Mouse (Mus musculus): ENCODE measurements around the gene Haus4. TPM values are rescaled to one million over a fixed set of nuclear protein-coding genes. Genes with fewer than 3 reads are reported as not detected.

Haus4 gene
- total RNA-seq (2023): 14.4 and 22.8 TPM in 2 replicates

GRCm38 (mm10) chr14:54553975-54554769 is at the start of gene Haus4:
Haus4 (minus strand) TSS chr14:54554616.

GRCm38 (mm10) chr14:54577089-54577982 is 22.9 kb upstream of the Haus4 start, which contains the start of gene Ajuba:
Ajuba (minus strand) TSS chr14:54577558.

Other genes starting within 250 kb of the Haus4 start
- gene Oxa1l, start 193.8 kb downstream of the Haus4 start, total RNA-seq (2023): 42.0 and 46.1 TPM in 2 replicates
- 13.8 and 15.6 TPM in 2 replicates for gene Slc7a7, start 136.8 kb downstream of the Haus4 start, total RNA-seq (2023)
- 15.2 and 17.7 TPM in 2 replicates for gene Mrpl52, start 127.7 kb downstream of the Haus4 start, total RNA-seq (2023)
- 0.47 and 1.4 TPM in 2 replicates for gene Mmp14, start 123.0 kb downstream of the Haus4 start, total RNA-seq (2023)
- gene Lrp10, start 90.5 kb downstream of the Haus4 start, total RNA-seq (2023): 106 and 114 TPM in 2 replicates
- gene Rem2, start 78.5 kb downstream of the Haus4 start, total RNA-seq (2023): 0.25 TPM in 1 of 2 replicates, not detected in the other
- 9.2 and 9.3 TPM in 2 replicates for gene Prmt5, start 37.1 kb downstream of the Haus4 start, total RNA-seq (2023)
- 0.25 TPM in 1 of 2 replicates, not detected in the other for gene Ajuba, start 22.9 kb upstream of the Haus4 start, total RNA-seq (2023)
- gene 4931414P19Rik, start 51.4 kb upstream of the Haus4 start, total RNA-seq (2023): 1.2 and 4.8 TPM in 2 replicates
- gene Psmb5, start 63.4 kb upstream of the Haus4 start, total RNA-seq (2023): 55.2 and 60.7 TPM in 2 replicates
- not detected in 2 replicates for gene Psmb11, start 66.8 kb upstream of the Haus4 start, total RNA-seq (2023)
- not detected in 2 replicates for gene Gm17606, start 86.3 kb upstream of the Haus4 start, total RNA-seq (2023)
- 1.7 and 2.3 TPM in 2 replicates for gene Cdh24, start 86.7 kb upstream of the Haus4 start, total RNA-seq (2023)
- 29.1 and 34.7 TPM in 2 replicates for gene 1700123O20Rik, start 131.6 kb upstream of the Haus4 start, total RNA-seq (2023)
- gene Acin1, start 132.3 kb upstream of the Haus4 start, total RNA-seq (2023): 250 and 327 TPM in 2 replicates
- 0.25 and 0.39 TPM in 2 replicates for gene Gm29776, start 144.2 kb upstream of the Haus4 start, total RNA-seq (2023)
- gene Cebpe, start 157.6 kb upstream of the Haus4 start, total RNA-seq (2023): 119 and 152 TPM in 2 replicates
- gene Slc7a8, start 227.3 kb upstream of the Haus4 start, total RNA-seq (2023): 2.7 and 3.4 TPM in 2 replicates